Mouse (Mus musculus): Measurements from ENCODE around the gene Gsta3. TPM values are rescaled to one million over a fixed set of nuclear protein-coding genes. Genes with fewer than 3 reads are reported as not detected.

Gsta3 gene
- polyA plus RNA-seq, 1 experiment from 2014 or later = 0.37 TPM

DNA sequence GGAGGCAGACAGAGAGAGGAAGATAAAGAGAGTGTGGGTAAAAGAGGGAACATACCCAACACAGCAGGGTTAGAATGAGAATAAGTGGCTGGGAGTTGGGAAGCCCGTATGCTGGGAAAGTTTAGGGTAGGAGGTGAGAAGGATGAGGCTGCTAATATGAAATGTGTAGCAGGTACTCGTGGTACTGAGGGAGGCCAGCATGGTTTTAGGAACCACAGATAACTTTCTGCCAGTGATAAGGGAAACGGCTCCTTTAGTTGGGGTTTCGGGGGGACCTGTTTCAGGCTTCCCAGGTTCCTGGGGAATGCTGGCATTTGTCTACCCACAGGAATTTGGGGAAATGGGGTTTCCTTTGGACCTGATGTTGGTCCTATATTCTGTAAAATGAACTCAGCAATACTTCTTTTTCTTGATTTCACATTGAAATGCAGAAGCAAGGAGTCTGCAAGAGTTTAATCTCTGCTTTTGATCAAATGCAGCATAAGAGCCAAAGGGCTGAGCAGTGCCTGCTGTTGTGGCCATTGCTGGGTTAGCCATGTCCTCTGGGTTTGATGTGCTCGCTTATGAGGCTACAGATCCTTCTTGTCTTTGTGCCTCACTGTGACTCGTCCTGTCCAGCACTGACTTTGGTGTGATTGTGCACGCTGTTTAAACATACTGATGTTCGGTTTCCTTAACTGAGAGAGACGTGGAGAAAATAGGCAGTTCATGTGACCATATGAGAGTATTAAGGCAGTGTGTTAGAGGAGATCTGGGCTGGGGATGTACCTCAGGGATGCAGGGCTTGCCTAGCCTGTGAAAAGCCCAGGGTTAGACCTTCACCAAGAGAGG lies 8.4 kb downstream of the Gsta3 start:
- no peaks in the 10 kb centered on the region for H3K4me1 ChIP-seq (ENCODE audit: control insufficient read depth, insufficient read depth, low read length)
- no peak overlapping the region for H3K4me2 ChIP-seq (ENCODE audit: low read length)
- H3K27ac ChIP-seq (replicated peaks; ENCODE audit: low read depth, low read length) = no peak overlapping the region
- no peaks in the 10 kb centered on the region for H3K9me3 ChIP-seq (ENCODE audit: control insufficient read depth, low read length)
- 91% methylated on average over 9 of the region's 9 CpGs for WGBS
- ATAC-seq (ENCODE audit: low FRiP score, low TSS enrichment) (no peak), DNase-seq (no peak)
- H3K9ac ChIP-seq (replicated peaks; ENCODE audit: low read length) = no peak overlapping the region
- H3K36me3 ChIP-seq (ENCODE audit: control insufficient read depth, insufficient read depth, low read length) = no peaks in the 10 kb centered on the region
- H3K27me3 ChIP-seq (ENCODE audit: control insufficient read depth, insufficient read depth, low read length) = no peaks in the 10 kb centered on the region
- H3K4me3 ChIP-seq (replicated peaks; ENCODE audit: low read depth, low read length) = no peak overlapping the region

DNA sequence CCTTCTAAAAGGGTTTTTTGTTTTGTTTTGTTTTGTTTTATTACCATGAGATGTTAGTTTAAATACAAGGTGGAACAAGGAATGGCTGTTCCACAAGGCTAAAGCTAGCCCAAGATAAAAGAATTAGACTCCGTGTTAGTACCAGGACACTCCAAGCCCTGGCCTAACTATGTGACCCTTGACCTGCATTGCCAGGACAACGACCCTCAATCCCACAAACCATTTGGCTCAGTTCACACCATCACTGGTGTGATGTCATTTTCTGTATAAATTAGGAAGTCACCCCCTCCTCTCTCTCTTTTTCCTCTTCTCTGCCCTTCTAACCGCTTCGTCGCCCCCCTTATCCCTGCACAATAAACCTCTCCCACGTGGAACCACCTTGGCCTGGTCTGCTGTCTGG lies 11.3 kb downstream of the Gsta3 start:
- WGBS = 36% methylated on average over 6 of the region's 6 CpGs
- Histone ChIP-seq H3K27ac (replicated peaks; ENCODE audit: low read depth, low read length) (no peak overlapping the region), H3K4me3 (replicated peaks; ENCODE audit: low read depth, low read length) (no peak overlapping the region), H3K4me1 (ENCODE audit: control insufficient read depth, insufficient read depth, low read length) (no peaks in the 10 kb centered on the region), H3K9ac (replicated peaks; ENCODE audit: low read length) (no peak overlapping the region), H3K4me2 (ENCODE audit: low read length) (no peak overlapping the region), H3K36me3 (ENCODE audit: control insufficient read depth, insufficient read depth, low read length) (no peaks in the 10 kb centered on the region), H3K27me3 (ENCODE audit: control insufficient read depth, insufficient read depth, low read length) (no peaks in the 10 kb centered on the region), H3K9me3 (ENCODE audit: control insufficient read depth, low read length) (no peaks in the 10 kb centered on the region)
- no peak for DNase-seq
- no peak for ATAC-seq (ENCODE audit: low FRiP score, low TSS enrichment)

DNA sequence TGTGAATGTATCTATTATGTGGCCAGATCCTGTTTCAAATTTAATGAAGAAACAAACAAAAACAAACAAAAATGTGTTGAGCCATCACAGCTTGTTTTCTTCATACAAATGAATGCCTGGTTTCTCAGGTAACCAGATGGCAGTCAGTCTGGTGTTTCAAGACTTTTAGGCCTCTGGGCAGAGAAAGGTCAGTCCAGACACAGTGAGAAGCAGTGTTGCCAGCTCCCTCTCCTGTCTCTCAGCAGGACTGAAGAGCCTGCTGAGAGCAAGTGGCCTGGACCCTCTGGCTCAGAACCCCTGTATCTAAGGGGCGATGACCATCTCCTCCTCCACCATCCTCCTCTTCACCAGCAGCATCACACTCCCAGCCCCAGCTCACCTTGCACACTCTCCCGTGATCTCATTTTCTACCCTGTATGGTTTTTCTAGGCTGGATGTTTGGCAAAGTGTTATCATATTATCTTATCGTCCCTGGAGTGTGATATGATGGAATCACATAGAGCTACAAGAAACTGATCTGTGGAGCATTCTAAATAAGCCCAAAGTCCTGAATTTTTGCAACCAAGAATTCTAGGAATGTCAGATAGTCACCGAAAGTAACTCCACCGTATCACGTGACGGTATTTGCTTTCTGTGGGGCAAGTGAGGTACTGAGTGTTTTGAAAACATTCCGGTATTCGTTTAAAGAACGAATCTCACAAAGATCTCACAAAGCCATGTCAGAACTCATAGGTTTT lies 12.3 kb downstream of the Gsta3 start:
- Histone ChIP-seq H3K36me3 (ENCODE audit: control insufficient read depth, insufficient read depth, low read length) (no peaks in the 10 kb centered on the region), H3K4me3 (replicated peaks; ENCODE audit: low read depth, low read length) (no peak overlapping the region), H3K4me1 (ENCODE audit: control insufficient read depth, insufficient read depth, low read length) (no peaks in the 10 kb centered on the region), H3K27ac (replicated peaks; ENCODE audit: low read depth, low read length) (no peak overlapping the region), H3K27me3 (ENCODE audit: control insufficient read depth, insufficient read depth, low read length) (no peaks in the 10 kb centered on the region), H3K4me2 (ENCODE audit: low read length) (no peak overlapping the region), H3K9me3 (ENCODE audit: control insufficient read depth, low read length) (no peaks in the 10 kb centered on the region), H3K9ac (replicated peaks; ENCODE audit: low read length) (no peak overlapping the region)
- 88% methylated on average over 10 of the region's 10 CpGs for WGBS
- no peak for DNase-seq
- ATAC-seq (ENCODE audit: low FRiP score, low TSS enrichment) = no peak

DNA sequence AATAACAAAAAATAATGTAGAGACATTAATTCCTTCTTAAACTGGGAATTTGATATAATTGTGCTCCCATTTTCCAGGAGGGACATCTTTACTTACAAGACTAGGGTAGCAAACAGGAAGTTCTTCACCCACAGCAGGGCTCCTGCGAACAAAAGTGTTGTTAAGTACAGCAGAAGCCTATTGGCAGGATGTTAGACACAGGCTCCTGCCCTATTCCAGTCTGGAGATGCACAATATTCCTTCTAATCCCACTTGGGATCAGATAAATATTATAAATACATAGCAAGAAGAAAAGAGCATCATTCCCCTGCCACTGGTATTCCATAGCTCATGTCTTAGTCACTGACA lies 12.9 kb downstream of the Gsta3 start:
- Histone ChIP-seq H3K4me3 (replicated peaks; ENCODE audit: low read depth, low read length) (no peak overlapping the region), H3K36me3 (ENCODE audit: control insufficient read depth, insufficient read depth, low read length) (no peaks in the 10 kb centered on the region), H3K4me2 (ENCODE audit: low read length) (no peak overlapping the region), H3K4me1 (ENCODE audit: control insufficient read depth, insufficient read depth, low read length) (no peaks in the 10 kb centered on the region), H3K9ac (replicated peaks; ENCODE audit: low read length) (no peak overlapping the region), H3K27me3 (ENCODE audit: control insufficient read depth, insufficient read depth, low read length) (no peaks in the 10 kb centered on the region), H3K9me3 (ENCODE audit: control insufficient read depth, low read length) (no peaks in the 10 kb centered on the region), H3K27ac (replicated peaks; ENCODE audit: low read depth, low read length) (no peak overlapping the region)
- 89% methylated on average over 1 of the region's 1 CpGs for WGBS
- ATAC-seq (ENCODE audit: low FRiP score, low TSS enrichment) = no peak
- no peak for DNase-seq

DNA sequence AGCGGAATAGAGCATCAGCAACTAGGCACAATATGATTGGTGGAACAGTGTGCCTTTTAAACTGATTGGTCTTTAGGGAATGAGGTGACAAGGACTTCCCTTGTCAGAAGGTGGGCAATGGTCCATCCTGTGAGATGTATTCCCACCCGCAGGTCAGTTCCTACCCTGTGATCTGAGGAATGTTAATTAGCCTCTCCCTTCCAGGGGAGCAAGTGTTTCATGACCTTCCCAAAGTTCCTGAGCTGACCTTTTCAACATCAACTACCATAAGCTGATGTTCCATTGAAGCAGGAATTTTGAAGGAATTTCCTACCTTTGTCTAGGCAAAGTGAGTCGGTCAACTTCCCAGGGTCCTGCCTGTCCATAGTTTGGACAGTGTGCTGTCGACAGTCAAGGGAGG lies 13.5 kb downstream of the Gsta3 start:
- 88% methylated on average over 4 of the region's 4 CpGs for WGBS
- no peaks in the 10 kb centered on the region for H3K9me3 ChIP-seq (ENCODE audit: control insufficient read depth, low read length)
- no peaks in the 10 kb centered on the region for H3K36me3 ChIP-seq (ENCODE audit: control insufficient read depth, insufficient read depth, low read length)
- H3K27me3 ChIP-seq (ENCODE audit: control insufficient read depth, insufficient read depth, low read length) = no peaks in the 10 kb centered on the region
- H3K4me2 ChIP-seq (ENCODE audit: low read length) = no peak overlapping the region
- DNase-seq (no peak), ATAC-seq (ENCODE audit: low FRiP score, low TSS enrichment) (no peak)
- H3K4me3 ChIP-seq (replicated peaks; ENCODE audit: low read depth, low read length) = no peak overlapping the region
- H3K27ac ChIP-seq (replicated peaks; ENCODE audit: low read depth, low read length) = no peak overlapping the region
- H3K9ac ChIP-seq (replicated peaks; ENCODE audit: low read length) = no peak overlapping the region
- H3K4me1 ChIP-seq (ENCODE audit: control insufficient read depth, insufficient read depth, low read length) = no peaks in the 10 kb centered on the region

DNA sequence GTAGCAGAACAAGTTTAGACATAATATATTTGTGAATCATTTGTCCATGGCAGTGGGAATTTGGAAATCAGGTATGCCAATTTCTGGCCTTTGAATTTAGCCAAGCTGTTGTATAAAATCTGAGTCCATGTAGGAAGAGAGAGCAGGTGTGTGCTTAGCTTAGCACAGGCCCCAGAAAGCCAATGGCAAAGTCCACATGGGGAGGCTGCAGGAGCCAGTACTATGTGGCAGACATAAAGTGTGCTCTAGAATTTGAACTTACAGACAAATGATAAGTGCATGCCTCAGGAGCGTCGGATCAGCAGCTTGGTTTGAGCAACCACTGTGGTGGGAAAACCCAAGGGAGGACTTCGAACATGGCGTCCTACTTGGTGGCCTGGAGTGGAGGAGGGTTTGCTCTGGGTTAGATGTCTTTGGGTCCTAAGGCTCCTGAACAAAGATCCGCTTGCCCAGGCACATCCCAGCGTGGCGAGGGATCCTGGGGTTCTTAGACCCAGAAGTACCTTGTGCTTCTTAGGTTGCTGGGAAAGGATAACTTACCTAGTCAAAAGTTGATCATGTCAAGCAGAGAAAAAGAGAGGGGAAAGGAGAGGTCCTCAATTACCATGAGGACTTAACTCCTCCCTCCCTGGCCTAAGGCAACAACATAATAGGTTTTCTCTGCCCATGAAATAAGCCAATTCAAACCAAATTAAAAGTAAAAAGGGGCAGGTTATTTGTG lies 15.4 kb downstream of the Gsta3 start:
- DNase-seq (no peak), ATAC-seq (ENCODE audit: low FRiP score, low TSS enrichment) (no peak)
- WGBS = 91% methylated on average over 7 of the region's 7 CpGs

DNA sequence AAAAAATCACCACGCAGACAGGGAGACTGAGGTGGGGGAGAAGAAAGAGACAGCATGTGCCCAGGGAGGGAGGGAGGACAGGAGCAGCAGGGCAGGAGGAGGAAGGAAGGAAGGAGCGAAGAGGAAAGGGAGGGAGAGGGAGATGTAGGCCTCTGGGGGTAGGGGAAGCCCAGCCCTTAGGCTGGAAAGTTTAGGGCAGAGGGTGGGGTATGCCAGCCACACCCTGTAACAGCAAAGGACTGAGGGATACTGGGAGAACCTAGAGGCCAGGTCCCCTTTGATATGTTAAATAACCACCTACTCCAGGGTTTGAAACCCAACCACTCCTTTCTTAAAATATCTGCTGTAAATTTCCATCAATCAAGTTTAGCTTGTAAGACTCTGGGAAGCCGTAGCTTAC lies 16.0 kb downstream of the Gsta3 start:
- Histone ChIP-seq H3K9me3 (ENCODE audit: control insufficient read depth, low read length) (no peaks in the 10 kb centered on the region), H3K4me3 (replicated peaks; ENCODE audit: low read depth, low read length) (no peak overlapping the region), H3K27me3 (ENCODE audit: control insufficient read depth, insufficient read depth, low read length) (no peaks in the 10 kb centered on the region), H3K36me3 (ENCODE audit: control insufficient read depth, insufficient read depth, low read length) (no peaks in the 10 kb centered on the region), H3K4me2 (ENCODE audit: low read length) (no peak overlapping the region), H3K9ac (replicated peaks; ENCODE audit: low read length) (no peak overlapping the region), H3K27ac (replicated peaks; ENCODE audit: low read depth, low read length) (no peak overlapping the region), H3K4me1 (ENCODE audit: control insufficient read depth, insufficient read depth, low read length) (no peaks in the 10 kb centered on the region)
- WGBS = 58% methylated on average over 3 of the region's 3 CpGs
- DNase-seq (no peak), ATAC-seq (ENCODE audit: low FRiP score, low TSS enrichment) (no peak)

More for the DNA sequence above, 15.4 kb downstream of the Gsta3 start:
- Histone ChIP-seq H3K9ac (replicated peaks; ENCODE audit: low read length) (no peak overlapping the region), H3K4me2 (ENCODE audit: low read length) (no peak overlapping the region), H3K36me3 (ENCODE audit: control insufficient read depth, insufficient read depth, low read length) (no peaks in the 10 kb centered on the region), H3K27me3 (ENCODE audit: control insufficient read depth, insufficient read depth, low read length) (no peaks in the 10 kb centered on the region), H3K27ac (replicated peaks; ENCODE audit: low read depth, low read length) (no peak overlapping the region), H3K4me1 (ENCODE audit: control insufficient read depth, insufficient read depth, low read length) (no peaks in the 10 kb centered on the region), H3K4me3 (replicated peaks; ENCODE audit: low read depth, low read length) (no peak overlapping the region), H3K9me3 (ENCODE audit: control insufficient read depth, low read length) (no peaks in the 10 kb centered on the region)

DNA sequence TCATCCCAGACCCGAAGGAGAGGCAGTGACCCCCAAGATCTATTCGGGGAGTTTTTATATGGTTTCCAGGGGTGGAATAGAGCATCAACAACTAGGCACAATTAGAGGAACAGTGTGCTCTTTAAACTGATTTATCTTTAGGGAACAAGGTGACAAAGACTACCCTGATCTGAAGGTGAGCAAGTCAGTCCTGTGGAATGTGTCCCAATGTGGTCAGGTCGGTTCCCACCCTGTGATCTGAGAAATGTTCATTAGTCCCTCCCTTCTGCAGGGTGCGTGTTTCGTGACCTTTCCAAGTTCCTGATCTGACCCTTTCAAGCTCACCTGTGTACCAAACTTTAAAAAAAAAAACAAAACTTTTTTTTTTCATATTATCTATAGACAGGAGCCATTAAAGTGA lies 16.5 kb downstream of the Gsta3 start:
- H3K4me2 ChIP-seq (ENCODE audit: low read length) = no peak overlapping the region
- no peaks in the 10 kb centered on the region for H3K36me3 ChIP-seq (ENCODE audit: control insufficient read depth, insufficient read depth, low read length)
- no peaks in the 10 kb centered on the region for H3K9me3 ChIP-seq (ENCODE audit: control insufficient read depth, low read length)
- H3K9ac ChIP-seq (replicated peaks; ENCODE audit: low read length) = no peak overlapping the region
- no peak overlapping the region for H3K4me3 ChIP-seq (replicated peaks; ENCODE audit: low read depth, low read length)
- no peak overlapping the region for H3K27ac ChIP-seq (replicated peaks; ENCODE audit: low read depth, low read length)
- H3K27me3 ChIP-seq (ENCODE audit: control insufficient read depth, insufficient read depth, low read length) = no peaks in the 10 kb centered on the region
- no peaks in the 10 kb centered on the region for H3K4me1 ChIP-seq (ENCODE audit: control insufficient read depth, insufficient read depth, low read length)
- 83% methylated on average over 5 of the region's 5 CpGs for WGBS
- ATAC-seq (ENCODE audit: low FRiP score, low TSS enrichment) = no peak
- no peak for DNase-seq

Data from midbrain, embryonic 14.5 days (tissue).